Mouse (Mus musculus): Measurements from ENCODE around the gene Vmn1r155.
"Not testable (repeated sequence)": the region's sequence is repeated elsewhere in the genome, so short reads cannot be mapped to it uniquely, and the experiment has no call there.

Gene Vmn1r155

DNA sequence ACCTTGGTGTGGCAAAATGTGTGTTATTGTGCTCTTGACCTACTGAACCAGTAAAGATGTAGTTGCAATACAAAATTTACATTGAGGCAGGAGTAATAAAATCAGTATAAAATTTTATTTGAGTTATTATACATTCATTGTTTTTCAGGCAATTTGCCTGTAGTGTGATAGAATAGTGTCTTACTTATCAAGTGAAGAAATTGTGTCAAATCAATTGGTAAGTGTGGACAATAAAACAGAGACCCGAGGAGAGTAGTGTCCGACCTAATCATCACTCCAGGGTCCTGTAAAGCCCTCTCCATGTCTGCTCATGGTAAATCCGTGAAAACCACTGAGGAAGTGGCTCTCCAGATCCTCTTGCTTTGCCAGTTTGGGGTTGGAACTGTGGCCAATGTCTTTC lies at the start of gene Vmn1r155:
Gene Vmn1r155, plus strand, starts transcription at position 301 of the 400 bp plus-strand sequence.
- DNase-seq (ENCODE audit: low spot score): not testable (repeated sequence)

DNA sequence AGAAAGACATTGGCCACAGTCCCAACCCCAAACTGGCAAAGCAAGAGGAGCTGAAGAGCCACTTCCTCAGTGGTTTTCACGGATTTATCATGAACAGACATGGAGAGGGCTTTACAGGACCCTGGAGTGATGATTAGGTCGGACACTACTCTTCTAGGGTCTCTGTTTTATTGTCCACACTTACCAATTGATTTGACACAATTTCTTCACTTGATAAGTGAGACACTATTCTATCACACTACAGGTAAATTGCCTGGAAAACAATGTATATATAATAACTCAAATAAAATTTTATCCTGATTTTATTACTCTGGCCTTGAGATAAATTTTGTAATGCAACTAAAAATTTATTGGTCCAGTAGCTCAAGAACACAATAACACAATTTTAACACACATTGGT lies 34.4 kb downstream of the Vmn1r155 start, which contains the start of gene Gm8693:
Gene Gm8693, minus strand, starts transcription at position 101 of the 400 bp plus-strand sequence.
- DNase-seq (ENCODE audit: low spot score): not testable (repeated sequence)
